Mouse (Mus musculus): ENCODE measurements around the gene Cdk2.

DNA sequence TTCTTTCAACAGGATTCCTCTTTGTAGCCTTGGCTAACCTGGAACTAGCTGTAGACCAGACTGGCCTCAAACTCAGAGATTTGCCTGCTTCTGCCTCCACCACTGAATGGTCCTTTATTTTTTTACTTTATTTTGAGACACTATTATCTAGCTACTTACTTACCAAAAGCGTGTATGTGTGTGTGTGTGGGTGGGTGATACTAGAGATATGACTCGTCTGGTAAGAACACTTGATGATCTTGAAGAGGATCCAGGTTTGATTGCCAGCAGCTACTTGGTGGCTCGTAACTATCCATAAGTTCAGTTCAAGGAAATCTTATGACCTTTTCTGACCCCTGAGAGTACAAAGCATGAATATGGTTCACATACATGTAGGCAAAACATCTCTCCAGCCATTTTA, 39.5 kb downstream of the Cdk2 start:
- TF ChIP-seq CTCF (conservative IDR thresholded peaks at IDR 0.05; ENCODE audit: low read length), result no peak
- TF ChIP-seq NANOG (IDR thresholded peaks at IDR 0.05; ENCODE audit: borderline replicate concordance, low read length), result no peak
